Mouse (Mus musculus) stomach, postnatal 0 days (tissue): ENCODE data around the gene Fbxl7. TPM values are rescaled to one million over a fixed set of nuclear protein-coding genes. Genes with fewer than 3 reads are reported as not detected.

Source experiments
- ATAC-seq: fragments of 200-750 bp; cut with Nextera tagmentation; 2 replicates; pipeline ENCODE4 v1.8.0; 2017; ENCODE audit not compliant: low FRiP score, low TSS enrichment
- DNase-seq: peaks from one replicate; pipeline ENCODE4 v3.0.0-alpha.2; 2016; ENCODE audit warnings: low spot score
- H3K27ac ChIP-seq: fragments of 300-500 bp; sonication (generic); replicated peaks from 2 replicates; pipeline ENCODE4 v1.5.1; 2014; ENCODE audit warnings: mild to moderate bottlenecking, control low read depth
- H3K27me3 ChIP-seq: fragments of 300-500 bp; sonication (generic); 2 replicates; pipeline ENCODE4 v1.6.1; 2014; ENCODE audit warnings: low read length; ENCODE audit not compliant: control insufficient read depth, insufficient read depth
- H3K36me3 ChIP-seq: fragments of 300-500 bp; sonication (generic); 2 replicates; pipeline ENCODE4 v1.6.1; 2014; ENCODE audit warnings: low read length, mixed read lengths; ENCODE audit not compliant: control insufficient read depth, insufficient read depth
- H3K4me1 ChIP-seq: fragments of 300-500 bp; sonication (generic); replicated peaks from 2 replicates; pipeline ENCODE4 v1.6.1; 2014; ENCODE audit warnings: antibody characterized with exemption; ENCODE audit not compliant: control insufficient read depth, insufficient read depth
- H3K4me2 ChIP-seq: fragments of 300-500 bp; sonication (generic); replicated peaks from 2 replicates; pipeline ENCODE4 v1.6.1; 2014; ENCODE audit warnings: low read depth, mild to moderate bottlenecking, control low read depth, moderate library complexity
- H3K4me3 ChIP-seq: fragments of 300-500 bp; sonication (generic); 2 replicates; pipeline ENCODE4 v1.5.1; 2014; ENCODE audit warnings: low read depth, low read length, control low read depth
- H3K9ac ChIP-seq: fragments of 300-500 bp; sonication (generic); 2 replicates; pipeline ENCODE4 v1.6.1; 2014; ENCODE audit warnings: mild to moderate bottlenecking, low read length, control low read depth, mixed read lengths
- H3K9me3 ChIP-seq: fragments of 300-500 bp; sonication (generic); 2 replicates; pipeline ENCODE4 v1.6.1; 2016; ENCODE audit warnings: low read length; ENCODE audit not compliant: control insufficient read depth
- CTCF ChIP-seq: IDR thresholded peaks from 2 replicates; pipeline ENCODE4 v1.5.1; 2016; ENCODE audit warnings: antibody characterized with exemption, low read depth, mild to moderate bottlenecking, moderate library complexity
- EP300 ChIP-seq: optimal IDR thresholded peaks from 2 replicates; pipeline ENCODE3; 2016; ENCODE audit warnings: antibody characterized with exemption
- WGBS: fragments of 180-500 bp; shearing (Covaris S2); extraction: QIAGEN DNeasy Blood & Tissue Kit; methylation state at CpG from one replicate; pipeline ENCODE4 v1.1.7; 2014; 5-methylcytosine and 5-hydroxymethylcytosine counted together
- polyA plus RNA-seq: library from polyadenylated mRNA; unstranded; fragments of >200 nt; fragmentation: Nextera tagmentation; extraction: Ambion mirVana; gene quantifications from 2 replicates; pipeline ENCODE4 v1.2.1, GENCODE M21; 2015

The Fbxl7 gene
- polyA plus RNA-seq, 1 experiment from 2014 or later = 4.1 TPM

DNA sequence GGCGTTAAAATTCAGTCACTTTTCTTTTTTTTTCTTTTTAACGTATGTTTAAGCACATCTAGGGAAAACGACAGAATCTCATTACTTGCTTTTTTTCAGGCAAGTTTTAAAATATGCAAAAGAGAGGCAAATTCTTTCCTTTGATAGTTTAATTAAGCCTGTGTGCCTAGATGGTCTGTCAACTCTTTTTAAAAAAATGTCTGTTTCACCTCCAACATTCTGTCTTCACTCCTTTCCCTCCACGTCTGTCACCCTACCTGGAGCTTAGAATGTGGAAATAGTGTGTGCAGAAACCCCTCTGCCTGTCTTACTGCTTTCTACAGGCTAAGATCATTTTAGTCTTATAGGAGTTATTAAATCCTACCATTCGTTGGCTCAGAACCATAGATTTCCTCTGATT, 179.7 kb downstream of the Fbxl7 start:
- no peaks in the 10 kb centered on the region for H3K27me3 ChIP-seq
- DNase-seq (no peak), ATAC-seq (no peak)
- no peak overlapping the region for H3K27ac ChIP-seq
- H3K9me3 ChIP-seq = no peaks in the 10 kb centered on the region
- 61% methylated on average over 5 of the region's 5 CpGs for WGBS
- H3K4me1 ChIP-seq = no peaks in the 10 kb centered on the region; the same call in 1 of the 2 replicates
- H3K9ac ChIP-seq = no peak overlapping the region
- H3K36me3 ChIP-seq = no peaks in the 10 kb centered on the region
- H3K4me3 ChIP-seq = no peak overlapping the region
- TF ChIP-seq EP300 = no peak
- TF ChIP-seq CTCF = no peak
- no peak overlapping the region for H3K4me2 ChIP-seq

DNA sequence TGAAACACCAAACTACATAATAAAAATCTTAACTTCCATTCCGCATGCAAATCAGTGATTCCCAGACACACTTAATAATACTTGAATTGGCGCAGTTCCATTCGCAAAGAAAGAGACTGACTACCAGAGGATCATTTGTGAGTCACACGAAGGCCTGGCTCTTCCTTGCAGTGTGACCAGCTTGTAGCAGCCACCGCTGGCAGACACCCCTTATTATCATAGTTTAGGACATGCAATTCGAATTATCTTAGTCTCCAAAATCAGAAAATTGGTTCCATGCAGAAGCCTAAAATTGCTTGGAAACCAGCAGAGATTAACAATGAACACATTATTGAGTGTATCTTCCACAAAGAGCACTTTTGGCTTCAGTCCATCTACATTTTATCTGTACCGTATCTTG, 183.1 kb downstream of the Fbxl7 start:
- no peak overlapping the region for H3K4me3 ChIP-seq
- TF ChIP-seq EP300 (no peak), CTCF (no peak)
- no peak overlapping the region for H3K27ac ChIP-seq
- H3K9me3 ChIP-seq = no peaks in the 10 kb centered on the region
- WGBS = 72% methylated on average over 7 of the region's 7 CpGs
- no peak for ATAC-seq
- H3K36me3 ChIP-seq = no peaks in the 10 kb centered on the region
- no peak overlapping the region for H3K4me2 ChIP-seq
- no peaks in the 10 kb centered on the region for H3K4me1 ChIP-seq
- H3K27me3 ChIP-seq = no peaks in the 10 kb centered on the region
- DNase-seq = no peak
- H3K9ac ChIP-seq = no peak overlapping the region

DNA sequence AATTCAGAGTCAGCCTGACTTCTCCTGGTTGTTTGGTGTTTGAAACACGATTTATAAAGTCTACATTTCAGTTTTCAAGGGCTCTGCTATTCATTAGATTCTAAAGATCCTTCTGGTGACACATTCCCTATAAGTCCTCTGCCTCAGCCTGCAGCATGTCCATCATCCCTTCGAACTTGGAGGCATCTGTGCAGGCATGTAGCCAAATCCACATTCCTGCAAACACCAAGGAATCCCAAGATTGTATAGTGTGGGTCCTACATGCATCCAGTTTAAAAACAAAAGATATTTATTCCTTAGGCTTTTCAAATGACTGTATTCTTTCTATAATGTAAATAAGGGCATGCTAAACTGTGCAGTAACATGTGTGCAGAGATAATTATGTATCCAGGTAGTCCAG, 190.4 kb downstream of the Fbxl7 start:
- no peak for TF ChIP-seq CTCF
- no peak for TF ChIP-seq EP300
- ATAC-seq = no peak
- WGBS = 35% methylated on average over 2 of the region's 2 CpGs
- no peak for DNase-seq
- Histone ChIP-seq H3K27me3 (no peaks in the 10 kb centered on the region), H3K36me3 (no peaks in the 10 kb centered on the region), H3K4me2 (no peak overlapping the region), H3K9me3 (no peaks in the 10 kb centered on the region), H3K4me1 (no peaks in the 10 kb centered on the region), H3K27ac (no peak overlapping the region), H3K9ac (no peak overlapping the region), H3K4me3 (no peak overlapping the region)

DNA sequence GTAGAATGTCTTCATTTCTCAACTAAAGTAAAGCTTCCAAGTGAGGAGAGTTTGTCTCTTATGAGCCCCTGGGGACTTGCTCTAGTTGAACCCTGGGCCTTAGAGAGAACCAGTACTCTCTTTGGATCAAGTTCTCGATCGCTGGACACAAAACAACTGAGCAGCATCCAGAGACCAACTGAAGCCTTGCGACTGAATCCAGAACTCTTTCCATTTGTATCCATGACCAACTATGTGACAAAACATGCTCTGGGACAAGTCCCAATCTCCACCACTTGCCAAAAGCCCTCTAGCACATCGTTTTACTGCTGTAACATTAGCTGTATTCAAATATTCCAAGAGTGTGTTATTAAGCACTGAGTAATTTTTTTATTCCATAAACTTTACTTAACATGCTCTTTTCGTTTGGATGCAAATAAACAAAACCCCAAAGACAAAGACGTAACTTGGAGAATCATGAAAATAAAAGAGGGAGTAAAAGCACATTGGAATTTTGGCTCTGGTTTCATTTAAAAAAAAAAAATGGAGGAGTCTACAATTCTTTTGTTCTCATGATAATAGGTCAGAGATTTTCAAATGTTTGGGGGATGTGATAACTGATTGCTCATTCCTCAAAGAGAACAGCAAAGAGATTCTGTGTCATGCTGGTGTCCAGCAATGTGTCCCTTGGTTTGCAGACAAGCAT, 192.1 kb downstream of the Fbxl7 start:
- Histone ChIP-seq H3K9me3 (no peaks in the 10 kb centered on the region), H3K27ac (no peak overlapping the region), H3K27me3 (no peaks in the 10 kb centered on the region), H3K36me3 (no peaks in the 10 kb centered on the region), H3K4me1 (no peaks in the 10 kb centered on the region), H3K4me3 (no peak overlapping the region), H3K9ac (no peak overlapping the region), H3K4me2 (no peak overlapping the region)
- DNase-seq = no peak
- TF ChIP-seq EP300 = no peak
- TF ChIP-seq CTCF = no peak
- no peak for ATAC-seq
- WGBS = 65% methylated on average over 6 of the region's 6 CpGs

DNA sequence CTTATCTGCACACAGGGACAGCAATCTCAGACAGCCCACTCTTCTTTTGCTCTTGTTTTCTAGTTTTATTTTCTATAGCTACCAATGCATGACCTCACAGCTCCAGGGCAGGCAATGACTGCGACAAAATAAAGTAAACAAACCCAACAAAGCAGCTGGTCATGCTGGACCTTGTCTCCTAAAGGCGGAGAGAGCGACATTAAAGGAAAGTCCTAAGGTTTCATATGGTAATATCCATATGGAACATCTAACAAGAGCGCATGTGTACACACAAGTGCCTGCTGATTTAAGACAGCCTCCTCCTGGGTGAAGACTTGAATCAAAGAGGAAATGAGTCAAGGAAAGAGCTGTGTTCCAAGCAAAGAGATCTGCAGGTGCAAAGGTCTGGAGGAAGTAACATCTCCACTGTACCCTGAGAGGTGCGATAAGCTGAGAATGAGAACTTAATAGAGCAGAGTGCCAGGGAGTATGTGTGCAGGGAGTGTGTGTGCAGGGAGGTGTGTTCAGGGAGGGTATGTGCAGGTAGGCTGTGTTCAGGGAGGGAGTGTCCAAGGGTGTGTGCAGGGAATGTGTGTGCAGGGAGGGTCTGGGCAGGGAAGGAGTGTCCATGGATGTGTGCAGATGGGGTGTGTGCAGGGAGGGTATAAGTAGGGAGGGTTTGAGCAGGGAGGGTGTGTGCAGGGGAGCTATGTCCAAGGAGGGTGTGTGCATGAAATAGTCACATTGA, 193.3 kb downstream of the Fbxl7 start:
- H3K4me3 ChIP-seq = no peak overlapping the region
- no peaks in the 10 kb centered on the region for H3K9me3 ChIP-seq
- no peaks in the 10 kb centered on the region for H3K4me1 ChIP-seq
- H3K4me2 ChIP-seq = no peak overlapping the region
- ATAC-seq = peak; percentile 99
- peak; percentile 67 for DNase-seq
- WGBS = 52% methylated on average over 5 of the region's 5 CpGs
- H3K9ac ChIP-seq = no peak overlapping the region
- H3K27me3 ChIP-seq = no peaks in the 10 kb centered on the region
- no peaks in the 10 kb centered on the region for H3K36me3 ChIP-seq
- no peak overlapping the region for H3K27ac ChIP-seq
- TF ChIP-seq CTCF (no peak), EP300 (no peak)

DNA sequence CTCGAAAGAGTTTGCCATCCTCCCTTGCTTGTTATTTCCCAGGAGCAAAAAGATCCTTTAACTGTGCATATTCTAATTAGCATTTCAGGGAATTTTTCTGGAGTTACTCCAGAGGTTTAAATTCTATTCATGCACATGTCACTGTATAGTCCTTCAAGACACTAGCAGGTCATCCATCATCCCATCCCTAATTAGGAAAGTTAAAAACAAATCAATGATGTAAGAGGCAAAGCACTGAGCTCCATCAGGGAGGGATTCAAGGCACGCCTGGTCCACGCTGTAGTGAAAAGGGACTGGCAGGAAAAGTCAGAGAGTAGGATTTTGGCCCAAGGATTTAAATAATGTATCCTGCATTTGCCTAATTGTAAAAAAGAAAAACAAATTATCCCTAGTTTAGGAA, 202.3 kb downstream of the Fbxl7 start:
- Histone ChIP-seq H3K9me3 (no peaks in the 10 kb centered on the region), H3K27ac (no peak overlapping the region), H3K4me2 (no peak overlapping the region), H3K9ac (no peak overlapping the region), H3K4me3 (no peak overlapping the region), H3K4me1 (no peaks in the 10 kb centered on the region), H3K27me3 (no peaks in the 10 kb centered on the region), H3K36me3 (no peaks in the 10 kb centered on the region)
- WGBS = 58% methylated on average over 3 of the region's 3 CpGs
- DNase-seq = no peak
- no peak for ATAC-seq
- no peak for TF ChIP-seq CTCF
- no peak for TF ChIP-seq EP300
